In the genomic region with DNA sequence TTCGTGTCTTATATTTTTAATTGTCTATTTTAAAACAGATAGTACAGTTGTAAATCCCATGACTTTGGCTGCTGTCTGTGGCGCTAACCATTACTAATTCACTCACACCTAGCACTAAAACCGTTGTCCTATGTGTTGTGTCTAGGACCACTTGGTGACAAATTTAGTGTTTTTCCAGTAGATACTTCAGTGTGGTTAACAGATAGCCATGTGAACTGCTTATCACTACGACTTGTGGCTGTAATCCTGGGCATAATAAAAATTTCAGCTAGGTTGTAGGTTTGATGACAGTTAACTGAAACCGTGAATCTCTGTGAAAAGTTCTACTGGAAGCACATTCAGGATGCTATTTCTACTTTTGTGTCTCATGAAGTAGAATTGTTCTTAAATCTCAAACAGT, we compare ENCODE assay signal across 29 mouse cellular contexts.
DNase-seq lines count a peak whose midpoint lies in the region; ATAC-seq and TF ChIP-seq lines count a peak whose summit lies in the region.
"Had no signal": no experiment of that assay in that cellular context is flagged by ENCODE, and none has a peak within 500 bp of the region (broad histone marks: within the 10 kb centered on the region; RNA-seq: fewer than 3 reads in every experiment).

No protein-coding gene starts in this region.

- no peaks in the 10 kb centered on the region for H3K27me3 ChIP-seq in heart, postnatal 0 days (ENCODE audit: control insufficient read depth, insufficient read depth, low read length)
- H3K27me3 ChIP-seq in heart, embryonic 11.5 days (ENCODE audit: control insufficient read depth, insufficient read depth, low read length) = no peaks in the 10 kb centered on the region
- H3K27me3 ChIP-seq in liver, embryonic 12.5 days (replicated peaks) = no peaks in the 10 kb centered on the region
- H3K27me3 ChIP-seq in liver, postnatal 0 days (ENCODE audit: insufficient read depth, low read length) = no peaks in the 10 kb centered on the region
- H3K27me3 ChIP-seq in intestine, postnatal 0 days (replicated peaks; ENCODE audit: control insufficient read depth, insufficient read depth, low read length) = no peaks in the 10 kb centered on the region
- H3K27me3 ChIP-seq: embryonic facial prominence, embryonic 12.5 days; forebrain, embryonic 15.5 days; midbrain, embryonic 12.5 days; neural tube, embryonic 13.5 days had no signal

- no peak overlapping the region for H3K4me2 ChIP-seq in heart, postnatal 0 days (ENCODE audit: low read depth, low read length)
- H3K4me2 ChIP-seq in heart, embryonic 11.5 days = no peak overlapping the region
- H3K4me2 ChIP-seq in liver, embryonic 12.5 days = no peak overlapping the region
- no peak overlapping the region for H3K4me2 ChIP-seq in liver, postnatal 0 days (ENCODE audit: low read depth, low read length)
- no peak overlapping the region for H3K4me2 ChIP-seq in intestine, postnatal 0 days (replicated peaks; ENCODE audit: low read depth)
- H3K4me2 ChIP-seq: embryonic facial prominence, embryonic 12.5 days; forebrain, embryonic 15.5 days; lung, embryonic 14.5 days; midbrain, embryonic 12.5 days; neural tube, embryonic 13.5 days had no signal

- peaks cover 38% of the 10 kb centered on the region for H3K4me1 ChIP-seq in heart, postnatal 0 days (ENCODE audit: control insufficient read depth, insufficient read depth)
- H3K4me1 ChIP-seq in heart, embryonic 11.5 days (ENCODE audit: control insufficient read depth, insufficient read depth, low read length) = peaks cover 6% of the 10 kb centered on the region
- H3K4me1 ChIP-seq in liver, embryonic 12.5 days = peaks cover 49% of the 10 kb centered on the region
- peaks cover 14% of the 10 kb centered on the region; the same call in 1 of the 2 replicates for H3K4me1 ChIP-seq in liver, postnatal 0 days (ENCODE audit: insufficient read depth)
- no peaks in the 10 kb centered on the region for H3K4me1 ChIP-seq in intestine, postnatal 0 days (replicated peaks; ENCODE audit: control insufficient read depth, insufficient read depth, low read length)
- H3K4me1 ChIP-seq: embryonic facial prominence, embryonic 12.5 days; forebrain, embryonic 15.5 days; hindbrain, embryonic 10.5 days; midbrain, embryonic 12.5 days; neural tube, embryonic 13.5 days had no signal

- H3K4me3 ChIP-seq in heart, postnatal 0 days (ENCODE audit: low read depth, low read length) = no peak overlapping the region
- H3K4me3 ChIP-seq in heart, embryonic 11.5 days (ENCODE audit: low read depth, low read length) = no peak overlapping the region
- no peak overlapping the region for H3K4me3 ChIP-seq in liver, embryonic 12.5 days
- no peak overlapping the region for H3K4me3 ChIP-seq in liver, postnatal 0 days (ENCODE audit: low read depth, low read length)
- H3K4me3 ChIP-seq in intestine, postnatal 0 days (ENCODE audit: low read depth, low read length) = no peak overlapping the region
- H3K4me3 ChIP-seq: embryonic facial prominence, embryonic 12.5 days; forebrain, embryonic 15.5 days; hindbrain, embryonic 10.5 days; layer of hippocampus, adult 2 months; midbrain, embryonic 12.5 days; neural tube, embryonic 13.5 days had no signal

- no peak overlapping the region for H3K9ac ChIP-seq in heart, postnatal 0 days (replicated peaks; ENCODE audit: low read depth, low read length)
- no peak overlapping the region for H3K9ac ChIP-seq in heart, embryonic 11.5 days (ENCODE audit: low read depth, low read length)
- no peak overlapping the region for H3K9ac ChIP-seq in liver, embryonic 12.5 days
- no peak overlapping the region for H3K9ac ChIP-seq in liver, postnatal 0 days (replicated peaks)
- H3K9ac ChIP-seq in intestine, postnatal 0 days (ENCODE audit: low read depth, low read length) = no peak overlapping the region
- H3K9ac ChIP-seq: embryonic facial prominence, embryonic 12.5 days; forebrain, embryonic 15.5 days; lung, embryonic 14.5 days; midbrain, embryonic 12.5 days; neural tube, embryonic 13.5 days had no signal

- H3K36me3 ChIP-seq in heart, postnatal 0 days (replicated peaks; ENCODE audit: control insufficient read depth, insufficient read depth, low read length) = peaks cover 40% of the 10 kb centered on the region
- H3K36me3 ChIP-seq in heart, embryonic 11.5 days (ENCODE audit: control insufficient read depth, insufficient read depth, low read length) = no peaks in the 10 kb centered on the region
- H3K36me3 ChIP-seq in liver, embryonic 12.5 days = peaks cover 58% of the 10 kb centered on the region
- H3K36me3 ChIP-seq in liver, postnatal 0 days (replicated peaks; ENCODE audit: insufficient read depth, low read length) = peaks cover 52% of the 10 kb centered on the region
- H3K36me3 ChIP-seq in intestine, postnatal 0 days (ENCODE audit: control insufficient read depth, insufficient read depth) = peaks cover 12% of the 10 kb centered on the region; the same call in 1 of the 2 replicates
- H3K36me3 ChIP-seq: forebrain, embryonic 15.5 days; midbrain, embryonic 12.5 days; neural tube, embryonic 13.5 days had no signal

- no peak for TF ChIP-seq CTCF in heart, postnatal 0 days (IDR thresholded peaks at IDR 0.05; ENCODE audit: low read depth)
- TF ChIP-seq CTCF in liver, postnatal 0 days (IDR thresholded peaks at IDR 0.05; ENCODE audit: low read depth) = no peak
- TF ChIP-seq CTCF in intestine, postnatal 0 days (IDR thresholded peaks at IDR 0.05; ENCODE audit: low read depth) = no peak

- no peak for ATAC-seq in heart, postnatal 0 days (ENCODE audit: insufficient read depth, low read depth)
- no peak for ATAC-seq in heart, embryonic 11.5 days (replicated peaks; ENCODE audit: insufficient number of reproducible peaks, low FRiP score, low TSS enrichment)
- ATAC-seq in liver, embryonic 12.5 days = peak; percentile 47; the same call in 1 of the 2 replicates
- ATAC-seq in liver, postnatal 0 days = no peak
- ATAC-seq in intestine, postnatal 0 days = no peak
- ATAC-seq: forebrain, embryonic 15.5 days; hindbrain, embryonic 16.5 days had no signal

- H3K9me3 ChIP-seq in heart, postnatal 0 days (replicated peaks; ENCODE audit: control insufficient read depth, low read length) = no peaks in the 10 kb centered on the region
- no peaks in the 10 kb centered on the region for H3K9me3 ChIP-seq in heart, embryonic 11.5 days (replicated peaks; ENCODE audit: control insufficient read depth, low read length)
- H3K9me3 ChIP-seq in liver, embryonic 12.5 days (replicated peaks) = no peaks in the 10 kb centered on the region
- H3K9me3 ChIP-seq in liver, postnatal 0 days (ENCODE audit: low read length) = no peaks in the 10 kb centered on the region
- no peaks in the 10 kb centered on the region for H3K9me3 ChIP-seq in intestine, postnatal 0 days (ENCODE audit: control insufficient read depth)
- H3K9me3 ChIP-seq: embryonic facial prominence, embryonic 12.5 days; forebrain, embryonic 15.5 days; G1E; hindbrain, embryonic 10.5 days; midbrain, embryonic 12.5 days; neural tube, embryonic 13.5 days had no signal

- TF ChIP-seq EP300 in heart, postnatal 0 days (IDR thresholded peaks at IDR 0.05; ENCODE audit: low read depth) = no peak
- TF ChIP-seq EP300 in liver, postnatal 0 days (IDR thresholded peaks at IDR 0.05; ENCODE audit: low read depth) = peak; percentile 85

- DNase-seq in heart, adult 11 months = peak; percentile 52
- DNase-seq in heart, postnatal 25 days (ENCODE audit: low spot score) = no peak
- no peak for DNase-seq in heart, postnatal 0 days (ENCODE audit: low spot score)
- DNase-seq in liver, postnatal 0 days = no peak
- DNase-seq in layer of hippocampus, adult 11-12 months (ENCODE audit: low spot score) = no peak
- DNase-seq: adrenal gland, postnatal 14 days; cerebellum, adult 11 months; cerebellum, adult 9-10 months; cerebellum, postnatal 36 days; embryo, embryonic 11 days; kidney, adult 2 months; layer of hippocampus, postnatal 36 days; left cerebral cortex, postnatal 4 days; lung, embryonic 14.5 days; lung, postnatal 14 days; thymus, adult 2 months; thymus, postnatal 36 days had no signal

- intact Hi-C loops in heart, postnatal 25 days (cut with DNase I) = no loop called here

- WGBS in heart, postnatal 0 days = 65% methylated on average over 5 of the region's 5 CpGs
- WGBS in heart, embryonic 11.5 days (ENCODE audit: insufficient replicate concordance) = 76% methylated on average over 5 of the region's 5 CpGs
- WGBS in liver, embryonic 12.5 days (ENCODE audit: insufficient replicate concordance) = 36% methylated on average over 5 of the region's 5 CpGs
- 56% methylated on average over 5 of the region's 5 CpGs for WGBS in liver, postnatal 0 days (ENCODE audit: insufficient replicate concordance)
- 73% methylated on average over 5 of the region's 5 CpGs for WGBS in intestine, postnatal 0 days

- peak overlapping the region; percentile 35 for H3K27ac ChIP-seq in heart, postnatal 0 days (ENCODE audit: low read depth)
- H3K27ac ChIP-seq in heart, embryonic 11.5 days (ENCODE audit: low read depth, low read length) = no peak overlapping the region
- H3K27ac ChIP-seq in liver, embryonic 12.5 days = 0 out of 2 replicates have a peak overlapping the region, but pooled peaks have one; percentile 40
- H3K27ac ChIP-seq in liver, postnatal 0 days (ENCODE audit: low read depth) = no peak overlapping the region
- no peak overlapping the region for H3K27ac ChIP-seq in intestine, postnatal 0 days (ENCODE audit: low read depth, low read length)
- H3K27ac ChIP-seq: embryonic facial prominence, embryonic 12.5 days; forebrain, embryonic 15.5 days; hindbrain, embryonic 10.5 days; kidney, postnatal 0 days; layer of hippocampus, adult 2 months; midbrain, embryonic 12.5 days; neural tube, embryonic 13.5 days had no signal

Comparison
In these comparisons a context has a peak if more than half of its experiments do, and no peak if none do; other contexts are left out.
1. H3K27ac ChIP-seq: peak in heart, postnatal 0 days (single experiment) and liver, embryonic 12.5 days (single experiment); none in heart, embryonic 11.5 days (single experiment), liver, postnatal 0 days (single experiment) and intestine, postnatal 0 days (single experiment).